Mouse (Mus musculus): ENCODE measurements at regions not wholly inside any gene's neighbourhood (a gene's known extent, or its start where the extent isn't known, plus 50 kb on each side); places are given as distances from the start of the nearest gene placed in this dataset.

DNA sequence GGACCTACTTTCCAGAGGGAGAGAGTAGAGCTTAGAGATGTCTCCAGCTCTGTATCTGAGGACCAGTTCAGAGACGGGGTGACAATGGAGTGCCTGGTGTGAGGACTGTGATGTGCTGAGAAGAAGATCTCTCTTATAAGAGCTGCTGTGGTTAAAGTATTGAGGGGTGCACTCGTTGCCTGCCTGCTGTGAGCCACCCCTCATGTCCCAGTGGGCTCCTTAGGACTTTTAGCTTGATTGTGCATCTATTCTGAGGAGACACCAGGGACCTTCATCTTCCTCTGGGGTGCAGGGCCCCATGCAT, 96.9 kb downstream of the Hhipl2 start:
- TF ChIP-seq POLR2A (IDR thresholded peaks at IDR 0.05; ENCODE audit: borderline replicate concordance, control insufficient read depth, low read depth, low read length): no peak
- TF ChIP-seq CTCF (IDR thresholded peaks at IDR 0.05; ENCODE audit: control insufficient read depth, insufficient read depth, low read length): no peak
